Mouse (Mus musculus) spleen, adult 12 weeks (tissue): ENCODE results near the gene Rsph14.
"Not testable (repeated sequence)": the region's sequence is repeated elsewhere in the genome, so short reads cannot be mapped to it uniquely, and the experiment has no call there.

Source experiments
- DNase-seq: peaks from one replicate; pipeline ENCODE4 v3.0.0; 2022; ENCODE audit warnings: low spot score

Gene Rsph14

DNA sequence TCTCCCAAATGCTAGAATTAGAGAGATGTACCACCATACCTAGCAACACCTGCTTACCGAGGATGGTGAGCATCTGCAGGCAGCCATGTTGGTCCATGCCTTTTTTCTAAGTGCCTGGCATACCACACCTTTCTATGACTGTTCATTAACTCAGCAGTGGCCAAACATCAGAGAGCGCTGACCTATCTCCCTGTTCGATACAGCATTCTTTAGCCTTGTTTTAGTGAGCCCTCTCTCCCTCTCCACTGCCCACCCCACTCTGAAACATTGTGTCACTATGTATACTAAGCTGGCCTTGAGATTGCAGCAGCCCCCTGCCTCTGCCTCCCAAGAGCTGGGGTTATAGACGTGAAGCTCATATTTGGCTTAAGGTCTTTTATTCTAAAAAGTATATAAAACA, 21.3 kb upstream of the Rsph14 start:
- DNase-seq = no peak

DNA sequence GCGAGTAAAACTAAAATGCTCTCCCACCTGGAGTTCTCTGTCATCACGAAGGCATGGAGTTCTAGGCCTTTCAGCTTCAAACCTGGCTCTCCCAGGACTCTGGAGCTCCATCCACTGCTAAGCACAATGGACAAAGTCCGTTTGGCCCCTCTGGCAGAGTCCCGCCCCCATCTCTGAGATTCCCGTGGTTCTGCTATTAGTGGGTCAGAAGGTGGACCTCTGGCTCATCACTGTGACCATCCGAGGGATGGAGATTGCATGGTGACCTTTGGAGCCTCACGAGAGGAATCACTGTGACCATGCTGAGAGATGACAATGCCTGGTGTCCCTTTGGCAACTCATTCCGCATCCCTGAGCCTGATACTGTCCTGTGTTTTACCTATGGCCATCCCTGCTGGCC, 20.5 kb upstream of the Rsph14 start:
- no peak for DNase-seq

- no peak for DNase-seq
Observed at GRCm38 (mm10) chr10:75051364-75052074, 19.1 kb upstream of the Rsph14 start.

DNA sequence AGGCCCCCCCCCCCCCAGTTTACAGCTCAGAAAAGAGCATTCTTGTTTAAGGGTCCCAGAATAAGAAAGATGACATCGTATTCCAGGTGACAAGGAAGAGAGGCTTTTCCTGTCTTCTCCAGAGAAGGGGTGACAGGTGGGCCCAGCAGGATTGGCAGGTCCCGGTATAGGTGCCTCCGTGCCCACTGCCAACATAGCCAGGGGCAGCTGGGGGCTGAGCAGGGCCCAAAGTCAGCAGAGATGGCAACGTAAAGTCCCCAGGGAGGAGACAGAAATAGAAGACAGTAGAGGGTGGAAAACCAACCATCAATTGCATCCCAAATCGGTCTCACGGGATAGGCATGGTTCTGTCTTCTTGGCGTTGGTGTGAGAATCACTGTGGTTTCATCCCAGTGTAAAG, 16.3 kb upstream of the Rsph14 start:
- DNase-seq = no peak

DNA sequence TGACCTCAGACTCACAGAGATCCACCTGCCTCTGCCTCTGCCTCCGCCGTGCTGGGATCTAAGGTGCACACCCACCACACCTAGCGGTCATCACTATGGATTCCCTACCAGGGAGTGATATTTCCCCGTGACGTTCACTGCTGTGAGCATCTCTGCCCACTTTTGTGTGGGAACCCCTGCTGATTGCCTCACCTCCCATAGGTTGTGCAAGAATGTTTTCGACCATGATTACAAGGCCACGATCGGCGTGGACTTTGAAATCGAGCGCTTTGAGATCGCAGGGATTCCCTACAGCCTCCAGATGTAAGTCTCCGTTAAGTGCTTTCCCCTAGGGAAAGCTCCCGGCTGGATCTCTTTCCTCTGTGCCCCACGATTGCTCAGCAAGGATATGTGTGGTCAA, 13.4 kb upstream of the Rsph14 start:
- no peak for DNase-seq

DNA sequence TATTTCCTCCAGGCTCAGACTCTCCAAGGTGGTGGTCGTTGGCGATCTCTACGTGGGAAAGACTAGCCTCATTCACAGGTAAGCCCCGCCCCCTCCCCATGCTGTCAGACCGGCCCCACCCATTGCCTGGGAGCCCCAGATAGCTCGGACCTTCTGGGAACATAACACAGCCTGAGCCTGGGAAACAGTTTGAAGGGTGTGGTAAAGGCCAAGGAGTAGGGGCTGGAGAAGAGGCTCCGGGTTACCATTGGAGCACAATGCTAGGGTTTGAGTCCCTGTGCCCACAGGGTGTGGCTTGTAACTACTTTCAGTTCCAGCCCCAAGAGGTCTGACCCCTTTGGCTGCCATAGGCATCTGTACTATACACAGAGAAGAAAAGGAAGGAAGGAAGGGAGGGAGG, 12.1 kb upstream of the Rsph14 start:
- DNase-seq = no peak

GRCm38 (mm10) chr10:75042060-75042459, 9.7 kb upstream of the Rsph14 start:
- not testable (repeated sequence) for DNase-seq

GRCm38 (mm10) chr10:75036883-75037379, 4.5 kb upstream of the Rsph14 start, which contains the start of gene Rab36:
Gene Rab36, plus strand, starts transcription at chr10:75037058.
- DNase-seq = peak; percentile 27

GRCm38 (mm10) chr10:75031345-75032114, 856 bp downstream of the Rsph14 start:
- no peak for DNase-seq

DNA sequence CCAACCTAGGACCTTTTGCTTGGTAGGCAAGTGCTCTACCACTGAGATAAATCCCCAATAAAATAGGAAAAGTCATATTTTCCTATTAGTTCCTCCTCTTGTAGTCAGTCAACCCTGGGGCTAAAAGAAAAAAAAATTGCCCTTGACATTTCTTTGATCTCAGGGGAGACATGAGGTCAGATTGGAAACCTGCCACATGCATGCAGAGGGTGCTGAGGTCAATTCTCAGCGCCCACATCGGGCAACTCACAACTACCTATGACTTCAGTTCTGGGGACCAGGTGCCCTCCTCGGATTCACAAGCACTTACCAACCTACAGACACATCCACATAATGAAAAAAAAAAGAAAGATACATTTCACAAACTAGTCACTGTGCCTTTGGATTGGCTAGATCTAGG, 2.2 kb downstream of the Rsph14 start:
- no peak for DNase-seq

GRCm38 (mm10) chr10:75029677-75030076, 2.7 kb downstream of the Rsph14 start:
- no peak for DNase-seq

GRCm38 (mm10) chr10:75028743-75029142, 3.6 kb downstream of the Rsph14 start:
- DNase-seq = no peak

- DNase-seq = no peak
Observed at GRCm38 (mm10) chr10:75026491-75026890, 5.9 kb downstream of the Rsph14 start.

- no peak for DNase-seq
Observed at GRCm38 (mm10) chr10:75021138-75021537, 11.2 kb downstream of the Rsph14 start.

DNA sequence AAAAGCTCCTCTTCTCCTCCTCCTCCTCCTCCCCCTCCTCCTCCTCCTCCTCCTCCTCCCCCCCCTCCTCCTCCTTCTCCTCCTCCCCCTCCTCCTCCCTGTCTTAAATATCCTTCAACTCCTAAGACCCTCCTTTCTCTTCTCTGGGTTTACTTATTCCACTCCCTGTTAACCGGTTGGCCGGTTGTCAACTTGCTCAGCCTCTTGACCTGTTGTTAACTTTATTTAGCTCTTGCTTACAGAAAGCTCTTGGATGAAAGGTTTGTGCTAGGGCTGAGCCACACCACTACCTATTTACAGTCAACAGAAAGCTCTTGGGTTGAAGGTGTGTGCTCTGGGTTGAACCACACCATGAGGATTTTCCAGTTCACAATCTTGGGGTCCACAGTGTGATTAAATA, 12.1 kb downstream of the Rsph14 start:
- no peak for DNase-seq

GRCm38 (mm10) chr10:75016481-75016880, 15.9 kb downstream of the Rsph14 start:
- DNase-seq = no peak

DNA sequence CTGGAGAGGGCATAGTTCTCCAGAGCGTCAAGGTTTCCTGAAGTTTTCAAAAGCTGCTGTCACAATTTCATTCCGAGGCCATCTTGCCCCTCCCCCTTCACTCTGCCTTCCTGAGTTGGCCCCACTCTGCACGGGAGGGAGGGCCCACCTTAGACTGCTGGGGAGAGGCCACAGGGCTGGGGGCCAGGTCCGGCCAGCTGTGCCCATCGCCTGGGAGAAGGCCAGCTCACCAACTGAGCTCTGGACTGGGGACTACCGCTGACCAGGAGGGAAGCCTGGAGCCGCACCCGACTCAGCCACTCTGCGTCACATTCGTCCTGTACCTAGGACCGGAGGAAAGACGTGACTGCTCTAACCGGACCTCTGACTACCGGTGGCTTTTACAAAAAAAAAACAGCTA, 16.9 kb downstream of the Rsph14 start:
- DNase-seq = no peak

DNA sequence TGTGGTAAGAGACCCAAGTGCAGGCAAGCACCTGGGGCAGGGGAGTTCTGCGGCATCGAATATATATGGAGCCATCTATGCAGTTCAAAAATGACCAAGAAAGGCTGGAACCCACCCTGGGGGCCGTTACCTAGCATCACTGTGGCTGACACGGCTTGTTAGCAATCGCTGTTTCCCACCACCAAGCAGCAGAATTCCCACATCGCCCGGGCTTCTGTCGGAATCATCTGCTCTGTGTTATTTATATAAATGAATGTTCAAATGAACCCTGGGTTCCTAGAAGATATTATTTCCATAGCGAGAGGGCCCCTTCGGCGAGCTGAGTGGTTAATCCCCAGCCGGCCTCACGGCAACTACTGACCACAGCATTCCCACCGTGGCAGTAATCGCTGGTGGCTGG, 21.7 kb downstream of the Rsph14 start:
- no peak for DNase-seq

GRCm38 (mm10) chr10:75006889-75007662, 25.3 kb downstream of the Rsph14 start:
- no peak for DNase-seq

DNA sequence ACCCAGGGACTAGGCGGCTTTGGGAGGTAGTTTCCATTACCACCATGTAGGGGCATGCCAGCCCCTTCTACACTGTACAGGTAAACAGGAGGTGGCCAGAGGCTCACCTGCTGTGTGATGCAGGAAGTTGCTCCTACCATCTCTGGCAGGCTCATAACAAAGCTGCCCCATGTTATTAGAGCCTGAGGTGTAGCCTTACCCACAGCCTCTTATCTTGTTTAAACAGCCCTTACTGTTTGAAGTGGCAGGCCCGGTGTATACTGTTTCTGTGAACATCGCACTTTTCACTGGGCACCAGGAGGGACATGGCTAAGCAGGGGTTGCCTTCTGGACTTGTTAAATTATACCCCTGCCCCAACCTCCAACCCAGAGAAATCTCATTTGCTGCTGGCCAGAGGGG, 28.3 kb downstream of the Rsph14 start:
- DNase-seq = no peak

DNA sequence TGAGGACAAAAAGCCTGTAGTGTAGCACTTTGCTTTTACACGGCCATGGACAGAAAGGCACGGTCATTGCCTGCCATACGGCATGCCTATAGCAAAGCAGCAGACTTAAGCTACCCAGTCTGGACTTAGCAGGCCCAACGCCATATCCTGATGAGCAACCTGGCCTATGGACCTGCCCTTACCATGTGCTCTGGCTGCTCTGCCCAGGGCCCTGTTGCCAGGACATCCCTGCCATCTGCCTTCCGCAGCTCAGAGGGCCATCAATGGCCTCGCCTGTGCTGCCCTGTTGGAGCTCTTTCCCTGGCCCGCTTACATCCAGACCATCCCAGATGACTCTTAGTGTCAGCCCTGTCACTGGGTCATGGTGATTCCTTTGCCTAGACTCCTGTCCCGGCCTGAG, 31.0 kb downstream of the Rsph14 start:
- no peak for DNase-seq

- DNase-seq = no peak
Observed at GRCm38 (mm10) chr10:74995377-74995776, 37.0 kb downstream of the Rsph14 start.

DNA sequence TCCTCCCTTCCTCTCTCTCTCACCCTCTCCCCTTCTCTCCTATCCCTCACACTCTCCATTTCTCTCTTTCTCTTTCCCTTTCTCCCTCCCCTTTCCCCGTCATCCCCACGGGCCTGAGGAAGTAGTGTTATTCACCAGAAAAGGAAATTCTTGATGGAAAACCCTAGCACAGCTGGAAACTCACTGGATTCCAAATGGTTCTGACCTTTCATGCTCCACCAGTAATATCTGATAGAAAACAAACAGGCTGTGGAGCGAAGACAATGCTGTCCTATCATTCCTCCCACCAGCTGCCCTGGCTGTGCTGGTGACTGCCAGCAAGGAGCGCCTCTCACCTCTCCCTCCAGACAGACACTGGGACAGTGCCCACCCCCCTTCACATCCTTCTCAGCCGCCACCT, 37.5 kb downstream of the Rsph14 start:
- no peak for DNase-seq
